Mouse (Mus musculus) limb, embryonic 11.5 days (tissue): Measurements from ENCODE around the gene Epb41l1. TPM values are rescaled to one million over a fixed set of nuclear protein-coding genes. Genes with fewer than 3 reads are reported as not detected.

ENCODE experiments used
- ATAC-seq: fragments of 200-750 bp; cut with Nextera tagmentation; 2 replicates; pipeline ENCODE4 v1.8.0; 2017; ENCODE audit warnings: low read depth; ENCODE audit not compliant: insufficient number of reproducible peaks, low FRiP score, low TSS enrichment
- DNase-seq: peaks from one replicate; pipeline ENCODE4 v3.0.0-alpha.2; 2015; ENCODE audit warnings: low spot score
- H3K27ac ChIP-seq: fragments of 300-500 bp; sonication (generic); replicated peaks from 2 replicates; pipeline ENCODE4 v1.5.1; 2014; ENCODE audit warnings: low read depth, mild to moderate bottlenecking, low read length
- H3K27me3 ChIP-seq: fragments of 300-500 bp; sonication (generic); 2 replicates; pipeline ENCODE4 v1.6.1; 2014; ENCODE audit warnings: mild to moderate bottlenecking, low read length, mixed read lengths; ENCODE audit not compliant: control insufficient read depth, insufficient read depth
- H3K36me3 ChIP-seq: fragments of 300-500 bp; sonication (generic); 2 replicates; pipeline ENCODE4 v1.6.1; 2014; ENCODE audit warnings: mild to moderate bottlenecking, low read length, moderate library complexity, mixed read lengths; ENCODE audit not compliant: control insufficient read depth, insufficient read depth
- H3K4me1 ChIP-seq: fragments of 300-500 bp; sonication (generic); 2 replicates; pipeline ENCODE4 v1.6.1; 2014; ENCODE audit warnings: low read length, mixed read lengths; ENCODE audit not compliant: control insufficient read depth, insufficient read depth
- H3K4me2 ChIP-seq: fragments of 300-500 bp; sonication (generic); 2 replicates; pipeline ENCODE4 v1.6.1; 2014; ENCODE audit warnings: low read depth, mild to moderate bottlenecking, moderate library complexity; ENCODE audit not compliant: severe bottlenecking
- H3K4me3 ChIP-seq: fragments of 300-500 bp; sonication (generic); 2 replicates; pipeline ENCODE4 v1.5.1; 2014; ENCODE audit warnings: low read depth, low read length
- H3K9ac ChIP-seq: fragments of 300-500 bp; sonication (generic); 2 replicates; pipeline ENCODE4 v1.6.1; 2014; ENCODE audit warnings: mild to moderate bottlenecking, low read length
- H3K9me3 ChIP-seq: fragments of 300-500 bp; sonication (generic); 2 replicates; pipeline ENCODE4 v1.6.1; 2016; ENCODE audit warnings: low read length; ENCODE audit not compliant: control insufficient read depth
- WGBS: fragments of 180-500 bp; shearing (Covaris S2); extraction: QIAGEN DNeasy Blood & Tissue Kit; methylation state at CpG from one replicate; pipeline ENCODE4 v1.1.7; 2014; 5-methylcytosine and 5-hydroxymethylcytosine counted together
- polyA plus RNA-seq: library from polyadenylated mRNA; unstranded; fragments of >200 nt; fragmentation: Nextera tagmentation; extraction: Ambion mirVana; gene quantifications from 2 replicates; pipeline ENCODE4 v1.2.1, GENCODE M21; 2014

Gene Epb41l1
- polyA plus RNA-seq, 1 experiment from 2014 or later: 2.1 TPM

DNA sequence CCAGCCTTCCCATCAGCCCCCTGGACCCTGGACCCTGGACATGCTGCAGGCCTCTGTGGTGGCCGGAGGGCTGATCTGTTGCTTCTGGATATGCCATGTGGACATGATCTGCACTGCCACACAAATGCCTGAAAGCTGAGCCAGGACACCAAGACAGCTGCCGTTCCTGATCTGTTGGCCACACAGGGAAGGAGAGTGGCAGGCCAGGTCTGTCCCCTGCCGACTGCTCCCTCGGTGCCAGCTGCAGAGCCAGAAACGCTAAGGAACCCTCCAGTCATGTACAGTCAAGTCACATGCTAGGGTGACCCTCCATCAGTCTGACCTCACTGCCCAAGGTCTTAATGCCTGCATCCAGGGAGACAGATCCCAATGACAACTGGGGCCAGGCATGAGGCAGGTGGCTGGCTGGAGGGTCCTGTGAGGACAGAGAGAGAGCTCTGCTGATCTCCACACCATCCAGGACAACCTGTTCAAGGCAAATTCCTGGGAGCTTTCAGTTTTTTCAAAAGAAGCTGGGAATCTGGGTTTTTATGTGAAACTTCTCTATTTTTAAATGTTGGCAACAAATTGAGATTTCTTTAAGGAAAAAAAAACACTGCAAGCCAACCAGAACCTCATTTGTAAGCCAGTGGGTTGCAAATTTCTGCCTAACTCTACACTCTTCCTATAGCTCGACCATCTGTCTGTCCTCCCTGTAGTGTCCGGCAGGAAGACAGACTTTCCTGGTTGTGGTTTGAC, 156.3 kb downstream of the Epb41l1 start:
- no peaks in the 10 kb centered on the region for H3K9me3 ChIP-seq
- H3K9ac ChIP-seq: no peak overlapping the region
- 81% methylated on average over 7 of the region's 7 CpGs for WGBS
- DNase-seq: no peak
- no peaks in the 10 kb centered on the region for H3K4me1 ChIP-seq
- no peak overlapping the region for H3K4me3 ChIP-seq
- no peak overlapping the region for H3K27ac ChIP-seq
- ATAC-seq: no peak
- no peaks in the 10 kb centered on the region for H3K36me3 ChIP-seq
- no peak overlapping the region for H3K4me2 ChIP-seq
- H3K27me3 ChIP-seq: no peaks in the 10 kb centered on the region

- Histone ChIP-seq H3K9ac (no peak overlapping the region), H3K4me2 (no peak overlapping the region), H3K9me3 (no peaks in the 10 kb centered on the region), H3K4me1 (no peaks in the 10 kb centered on the region), H3K27ac (no peak overlapping the region), H3K4me3 (no peak overlapping the region), H3K27me3 (no peaks in the 10 kb centered on the region), H3K36me3 (no peaks in the 10 kb centered on the region)
- ATAC-seq: no peak
- WGBS: 76% methylated on average over 5 of the region's 5 CpGs
- DNase-seq: no peak
Measured at GRCm38 (mm10) chr2:156580507-156580906, 159.8 kb downstream of the Epb41l1 start.

DNA sequence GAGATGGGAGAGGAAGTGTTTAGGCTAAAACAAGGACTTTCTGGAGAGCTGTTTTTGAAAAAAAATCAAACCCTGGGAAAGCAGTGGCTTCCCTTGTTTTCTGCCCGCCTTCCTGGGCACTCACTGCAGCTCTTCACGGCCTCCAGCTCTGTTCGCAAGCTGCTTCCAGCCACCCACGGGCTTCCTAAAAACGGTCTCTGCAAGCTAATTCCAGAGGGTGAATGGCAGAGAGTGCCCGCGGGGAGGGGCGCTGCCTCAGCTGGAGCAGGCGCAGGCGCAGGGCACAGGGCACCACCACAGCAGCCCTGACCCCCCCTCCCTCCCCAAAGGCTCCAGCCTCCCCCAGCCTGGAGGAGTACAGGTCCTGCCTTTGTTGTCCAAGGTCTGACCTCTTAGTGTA, 160.5 kb downstream of the Epb41l1 start:
- no peak for ATAC-seq
- WGBS: 68% methylated on average over 10 of the region's 10 CpGs
- Histone ChIP-seq H3K27me3 (no peaks in the 10 kb centered on the region), H3K4me3 (no peak overlapping the region), H3K27ac (no peak overlapping the region), H3K9ac (no peak overlapping the region), H3K36me3 (no peaks in the 10 kb centered on the region), H3K4me2 (no peak overlapping the region), H3K9me3 (no peaks in the 10 kb centered on the region), H3K4me1 (no peaks in the 10 kb centered on the region)
- DNase-seq: no peak

DNA sequence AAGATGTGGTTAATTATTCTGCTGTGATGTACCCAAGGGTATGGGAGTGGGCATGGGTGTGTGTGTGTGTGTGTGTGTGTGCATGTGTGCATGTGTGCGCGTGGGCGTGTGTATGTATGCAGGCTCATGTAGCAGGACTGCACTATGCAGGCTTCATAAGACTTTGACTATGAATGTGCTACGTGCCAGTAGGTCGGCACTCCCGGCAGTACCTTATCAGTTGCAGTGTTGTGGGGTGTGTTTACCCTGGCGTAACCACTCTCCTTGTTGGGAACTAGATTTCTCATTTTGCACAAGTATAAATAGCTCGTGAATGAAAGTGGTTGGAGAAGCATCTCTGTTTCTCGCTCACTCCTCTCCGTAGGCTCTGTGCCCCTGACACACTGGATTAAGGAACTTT, 162.2 kb downstream of the Epb41l1 start:
- DNase-seq (no peak), ATAC-seq (0 out of 2 replicates have a peak, but pooled peaks have one; percentile 47)
- Histone ChIP-seq H3K36me3 (no peaks in the 10 kb centered on the region), H3K9ac (no peak overlapping the region), H3K4me1 (no peaks in the 10 kb centered on the region), H3K27ac (no peak overlapping the region), H3K27me3 (no peaks in the 10 kb centered on the region), H3K4me3 (no peak overlapping the region), H3K4me2 (no peak overlapping the region), H3K9me3 (no peaks in the 10 kb centered on the region)
- WGBS: 89% methylated on average over 10 of the region's 10 CpGs

GRCm38 (mm10) chr2:156584154-156584796, 163.6 kb downstream of the Epb41l1 start:
- no peak for ATAC-seq
- Histone ChIP-seq H3K9ac (no peak overlapping the region), H3K4me2 (no peak overlapping the region), H3K27ac (no peak overlapping the region), H3K27me3 (no peaks in the 10 kb centered on the region), H3K4me1 (no peaks in the 10 kb centered on the region), H3K9me3 (no peaks in the 10 kb centered on the region), H3K36me3 (no peaks in the 10 kb centered on the region), H3K4me3 (no peak overlapping the region)
- peak; percentile 31 for DNase-seq
- WGBS: 68% methylated on average over 11 of the region's 11 CpGs

DNA sequence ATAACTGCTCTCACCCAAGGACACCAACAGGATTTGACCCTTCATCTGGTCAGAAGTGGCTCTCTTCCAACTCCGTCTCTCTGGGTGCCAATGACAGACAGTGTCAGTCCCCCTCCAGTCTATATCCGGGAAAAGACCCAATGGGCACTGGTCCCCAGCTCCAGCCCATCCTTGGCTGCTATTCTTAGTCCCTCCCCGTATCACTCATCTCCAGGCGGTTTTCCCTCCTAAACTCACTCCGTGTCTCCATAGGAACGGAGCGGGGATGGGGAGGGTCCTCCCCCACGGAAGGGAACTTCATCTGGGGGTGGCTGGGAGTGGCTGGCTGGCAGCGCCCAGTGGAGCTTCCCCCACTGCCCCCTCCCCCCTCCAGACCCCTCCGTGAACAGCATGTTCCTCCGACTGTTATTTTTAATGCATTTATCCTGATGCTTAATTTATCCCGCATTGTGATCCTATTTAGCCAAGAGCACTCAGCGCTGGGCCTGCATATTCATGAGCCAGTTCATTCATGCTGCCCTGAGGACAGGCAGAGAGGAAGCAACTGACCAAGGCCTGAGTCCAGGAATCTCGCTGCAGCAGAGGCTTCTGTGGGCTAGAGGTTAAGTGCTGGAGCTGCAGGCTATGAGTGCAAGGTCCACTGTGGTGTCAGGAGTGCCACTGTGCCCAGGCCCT, 164.2 kb downstream of the Epb41l1 start:
- Histone ChIP-seq H3K9ac (no peak overlapping the region), H3K36me3 (no peaks in the 10 kb centered on the region), H3K4me1 (no peaks in the 10 kb centered on the region), H3K9me3 (no peaks in the 10 kb centered on the region), H3K27ac (no peak overlapping the region), H3K27me3 (no peaks in the 10 kb centered on the region), H3K4me2 (no peak overlapping the region), H3K4me3 (no peak overlapping the region)
- ATAC-seq (no peak), DNase-seq (no peak)
- WGBS: 56% methylated on average over 14 of the region's 14 CpGs

DNA sequence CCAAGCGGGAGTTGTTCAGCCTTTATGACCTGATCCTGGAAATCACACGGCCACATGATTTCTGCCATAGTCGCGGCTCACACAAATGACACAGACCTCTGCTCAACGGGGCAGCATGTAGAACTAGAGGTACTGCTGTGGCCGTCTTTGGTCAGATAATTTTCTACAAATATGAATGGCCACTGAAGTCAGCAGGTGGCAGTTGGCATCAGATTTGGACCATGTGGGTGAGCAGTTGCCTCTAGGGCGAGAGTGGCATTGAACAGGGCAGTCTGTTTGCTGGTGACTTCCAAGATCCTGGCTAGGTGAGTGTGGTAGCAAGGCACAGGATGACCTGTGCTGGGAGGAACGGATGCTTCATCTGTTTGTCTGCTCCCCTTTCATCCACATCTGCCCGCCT, 168.8 kb downstream of the Epb41l1 start:
- H3K36me3 ChIP-seq: no peaks in the 10 kb centered on the region
- WGBS: 92% methylated on average over 9 of the region's 9 CpGs
- no peak overlapping the region for H3K9ac ChIP-seq
- DNase-seq (no peak), ATAC-seq (no peak)
- H3K4me1 ChIP-seq: no peaks in the 10 kb centered on the region
- no peak overlapping the region for H3K4me3 ChIP-seq
- H3K27ac ChIP-seq: no peak overlapping the region
- H3K27me3 ChIP-seq: no peaks in the 10 kb centered on the region
- H3K4me2 ChIP-seq: no peak overlapping the region
- H3K9me3 ChIP-seq: no peaks in the 10 kb centered on the region
